Mouse (Mus musculus) v-Abl transformed pro-B cells (cell line): ENCODE results near the gene Dolk.

Source experiments
- in situ Hi-C, 2 experiments: fragments of 400-800 bp; cut with MboI; formaldehyde crosslinking; loops; one replicate each; pipeline ENCODE4 v1.15.1; 2025; ENCODE audit not compliant: unreplicated experiment in 2 of 2

Gene Dolk

GRCm38 (mm10) chr2:30253809-30254208 is 32.3 kb downstream of the Dolk start:
- in situ Hi-C loops, result no loop called here

- in situ Hi-C loops, result no loop called here
Measured at GRCm38 (mm10) chr2:30252521-30252920, 33.6 kb downstream of the Dolk start.

GRCm38 (mm10) chr2:30251417-30252104 is 34.6 kb downstream of the Dolk start:
- in situ Hi-C loops, result no loop called here

GRCm38 (mm10) chr2:30250166-30251128 is 35.7 kb downstream of the Dolk start:
- in situ Hi-C loops, result no loop called here

- in situ Hi-C loops, result no loop called here
Measured at GRCm38 (mm10) chr2:30249182-30249581, 37.0 kb downstream of the Dolk start.

GRCm38 (mm10) chr2:30247681-30248080 is 38.5 kb downstream of the Dolk start:
- in situ Hi-C loops, result no loop called here

- in situ Hi-C loops, result no loop called here
Measured at GRCm38 (mm10) chr2:30247036-30247435, 39.1 kb downstream of the Dolk start.

- in situ Hi-C loops, result no loop called here
Measured at GRCm38 (mm10) chr2:30244595-30245178, 41.4 kb downstream of the Dolk start.

GRCm38 (mm10) chr2:30243391-30243790 is 42.7 kb downstream of the Dolk start:
- in situ Hi-C loops, result no loop called here

GRCm38 (mm10) chr2:30242509-30242908 is 43.6 kb downstream of the Dolk start:
- in situ Hi-C loops, result no loop called here

GRCm38 (mm10) chr2:30240267-30240666 is 45.9 kb downstream of the Dolk start, which contains the start of gene Gm28035:
TSS of gene Gm28035 (plus strand) at chr2:30240567.
- in situ Hi-C loops, result no loop called here

- in situ Hi-C loops, result no loop called here
Measured at GRCm38 (mm10) chr2:30239777-30240176, 46.4 kb downstream of the Dolk start.

GRCm38 (mm10) chr2:30238906-30239465 is 47.1 kb downstream of the Dolk start:
- in situ Hi-C loops, result no loop called here

- in situ Hi-C loops, result no loop called here
Measured at GRCm38 (mm10) chr2:30237881-30238280, 48.3 kb downstream of the Dolk start.

GRCm38 (mm10) chr2:30237199-30237880 is 48.8 kb downstream of the Dolk start, which contains the start of gene Lrrc8a:
TSS of gene Lrrc8a (plus strand) at chr2:30237715.
- in situ Hi-C loops, result no loop called here

GRCm38 (mm10) chr2:30236426-30237198 is 49.5 kb downstream of the Dolk start:
- in situ Hi-C loops, result no loop called here

- in situ Hi-C loops, result no loop called here
Measured at GRCm38 (mm10) chr2:30235593-30235992, 50.5 kb downstream of the Dolk start.
